Mouse (Mus musculus) lung, postnatal 0 days (tissue): ENCODE data around the gene Vsig10l.

ENCODE experiments used
- CTCF ChIP-seq: IDR thresholded peaks from 2 replicates; pipeline ENCODE4 v1.5.1; 2016; ENCODE audit warnings: antibody characterized with exemption, mild to moderate bottlenecking
- EP300 ChIP-seq: IDR thresholded peaks from 2 replicates; pipeline ENCODE4 v1.6.1; 2016; ENCODE audit warnings: antibody characterized with exemption, mild to moderate bottlenecking, control low read depth

DNA sequence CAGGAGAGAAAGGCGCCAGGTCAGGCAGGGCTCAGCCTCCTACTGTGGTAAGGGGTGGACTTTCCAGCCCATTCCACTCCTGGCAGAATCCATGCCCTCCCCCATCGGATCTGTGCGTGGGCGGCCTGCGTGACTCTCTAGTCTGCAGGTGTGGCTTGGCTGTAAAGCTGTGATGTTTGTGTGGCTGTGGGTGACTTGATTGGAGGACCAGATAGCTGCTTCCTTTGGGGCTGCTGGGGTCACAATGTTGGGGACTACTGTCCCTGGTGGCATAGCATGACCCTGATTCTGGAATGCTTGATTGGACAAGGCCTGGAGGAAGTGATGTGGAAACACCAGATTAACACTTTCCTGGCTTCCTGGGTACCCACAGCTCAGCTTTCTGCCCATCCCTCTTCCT lies 25.7 kb downstream of the Vsig10l start:
- no peak for TF ChIP-seq EP300
- TF ChIP-seq CTCF, result no peak
